Mouse (Mus musculus) liver, embryonic 11.5 days (tissue): ENCODE measurements around the gene B4galt4. TPM values are rescaled to one million over a fixed set of nuclear protein-coding genes. Genes with fewer than 3 reads are reported as not detected.

Experiments
- polyA plus RNA-seq: library from polyadenylated mRNA; unstranded; fragments of >200 nt; fragmentation: Nextera tagmentation; extraction: Ambion mirVana; gene quantifications from 2 replicates; pipeline ENCODE4 v1.2.1, GENCODE M21; 2014

The B4galt4 gene
- polyA plus RNA-seq, 1 experiment from 2014 or later, result 9.6 TPM

Other genes starting within 250 kb of the B4galt4 start
- gene Timmdc1, start 219.6 kb upstream of the B4galt4 start, polyA plus RNA-seq, result 25.1 and 28.1 TPM in 2 replicates
- 31.0 and 34.1 TPM in 2 replicates for gene Poglut1, start 192.0 kb upstream of the B4galt4 start, polyA plus RNA-seq
- 88.7 and 89.3 TPM in 2 replicates for gene Tmem39a, start 183.6 kb upstream of the B4galt4 start, polyA plus RNA-seq
- gene Arhgap31, start 29.0 kb upstream of the B4galt4 start, polyA plus RNA-seq, result 7.0 and 7.4 TPM in 2 replicates
- gene Upk1b, start 58.1 kb downstream of the B4galt4 start, polyA plus RNA-seq, result 5.3 and 6.5 TPM in 2 replicates
- gene 4930435E12Rik, start 86.5 kb downstream of the B4galt4 start, polyA plus RNA-seq, result not detected in 2 replicates
- 0.23 and 0.48 TPM in 2 replicates for gene Igsf11, start 150.4 kb downstream of the B4galt4 start, polyA plus RNA-seq